Mouse (Mus musculus) liver, embryonic 14.5 days (tissue): ENCODE measurements around the gene Dvl3.

Source experiments
- CTCF ChIP-seq: IDR thresholded peaks from 2 replicates; pipeline ENCODE4 v1.5.1; 2016; ENCODE audit warnings: antibody characterized with exemption, low read depth, control low read depth
- EP300 ChIP-seq: IDR thresholded peaks from 2 replicates; pipeline ENCODE4 v1.6.1; 2016; ENCODE audit warnings: antibody characterized with exemption, low read depth

DNA sequence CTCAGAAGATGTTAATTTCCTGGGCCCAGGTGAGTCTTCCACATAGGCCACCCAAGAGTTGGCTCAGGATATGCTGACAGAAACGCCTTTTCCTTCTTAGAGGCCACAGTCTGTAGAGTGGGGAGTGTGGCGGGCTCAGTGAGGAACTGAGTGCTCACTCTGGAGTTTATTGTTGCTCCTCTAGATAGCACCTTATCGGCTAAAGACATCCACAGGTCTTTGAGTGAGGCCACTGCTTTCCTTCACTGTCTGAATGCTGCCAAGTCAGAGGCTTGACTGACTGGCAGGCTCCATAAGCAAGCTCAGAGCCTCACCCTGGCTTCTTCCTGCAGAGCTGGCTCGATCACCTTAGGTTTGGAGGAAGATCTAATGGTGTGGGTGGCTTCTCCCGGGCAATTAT, 12.0 kb downstream of the Dvl3 start:
- TF ChIP-seq CTCF (no peak), EP300 (no peak; the same call in none of the 2 replicates)
